Mouse (Mus musculus) C2C12 (cell line): ENCODE results near the gene Lrrc75b. TPM values are rescaled to one million over a fixed set of nuclear protein-coding genes. Genes with fewer than 3 reads are reported as not detected.

Experiments used
- H3K27me3 ChIP-seq: one replicate; pipeline ENCODE4 v1.6.1; 2011; ENCODE audit not compliant: control insufficient read depth, insufficient read depth, insufficient read length
- H3K36me3 ChIP-seq: one replicate; pipeline ENCODE4 v1.6.1; 2011; ENCODE audit not compliant: control insufficient read depth, insufficient read depth
- H3K4me3 ChIP-seq: one replicate; pipeline ENCODE4 v1.5.1; 2011; ENCODE audit warnings: mild to moderate bottlenecking, control low read depth; ENCODE audit not compliant: poor library complexity, insufficient read depth, severe bottlenecking
- H3K79me2 ChIP-seq: one replicate; pipeline ENCODE4 v1.6.1; 2011; ENCODE audit not compliant: control insufficient read depth, insufficient read depth
- H3K79me3 ChIP-seq: one replicate; pipeline ENCODE4 v1.6.1; 2011; ENCODE audit warnings: low read depth, control low read depth
- H3ac ChIP-seq: one replicate; pipeline ENCODE3; 2011; ENCODE audit warnings: low read depth; ENCODE audit not compliant: control insufficient read depth, insufficient read length
- CEBPB ChIP-seq: IDR thresholded peaks from one replicate; pipeline ENCODE4 v1.6.1; 2011; ENCODE audit warnings: low read depth, mild to moderate bottlenecking, control low read depth, moderate library complexity
- CTCF ChIP-seq: IDR thresholded peaks from one replicate; pipeline ENCODE4 v1.5.1; 2011; ENCODE audit not compliant: control insufficient read depth, insufficient read depth, insufficient read length
- FOSL1 ChIP-seq: IDR thresholded peaks from one replicate; pipeline ENCODE4 v1.8.0; 2011; ENCODE audit warnings: mild to moderate bottlenecking, low read length; ENCODE audit not compliant: poor library complexity, insufficient read depth, severe bottlenecking
- MAX ChIP-seq: IDR thresholded peaks from one replicate; pipeline ENCODE4 v1.6.1; 2011; ENCODE audit warnings: mild to moderate bottlenecking, control low read depth
- MYOD1 ChIP-seq: IDR thresholded peaks from one replicate; pipeline ENCODE4 v1.6.1; 2011; ENCODE audit warnings: low read depth; ENCODE audit not compliant: control insufficient read depth, insufficient read length
- MYOG ChIP-seq: IDR thresholded peaks from one replicate; pipeline ENCODE4 v1.6.1; 2011; ENCODE audit not compliant: control insufficient read depth, insufficient read length; ENCODE audit errors: extremely low read depth
- USF1 ChIP-seq: IDR thresholded peaks from one replicate; pipeline ENCODE4 v1.6.1; 2011; ENCODE audit warnings: low read depth, mild to moderate bottlenecking, control low read depth, moderate library complexity
- polyA plus RNA-seq: library from polyadenylated mRNA; unstranded; fragments of >200 nt; fragmentation: generic; extraction: Trizol; gene quantifications from one replicate; pipeline ENCODE4 v1.2.1, GENCODE M21; 2012; ENCODE audit warnings: missing spikeins

Gene Lrrc75b
- polyA plus RNA-seq, 1 experiment = 3.8 TPM

DNA sequence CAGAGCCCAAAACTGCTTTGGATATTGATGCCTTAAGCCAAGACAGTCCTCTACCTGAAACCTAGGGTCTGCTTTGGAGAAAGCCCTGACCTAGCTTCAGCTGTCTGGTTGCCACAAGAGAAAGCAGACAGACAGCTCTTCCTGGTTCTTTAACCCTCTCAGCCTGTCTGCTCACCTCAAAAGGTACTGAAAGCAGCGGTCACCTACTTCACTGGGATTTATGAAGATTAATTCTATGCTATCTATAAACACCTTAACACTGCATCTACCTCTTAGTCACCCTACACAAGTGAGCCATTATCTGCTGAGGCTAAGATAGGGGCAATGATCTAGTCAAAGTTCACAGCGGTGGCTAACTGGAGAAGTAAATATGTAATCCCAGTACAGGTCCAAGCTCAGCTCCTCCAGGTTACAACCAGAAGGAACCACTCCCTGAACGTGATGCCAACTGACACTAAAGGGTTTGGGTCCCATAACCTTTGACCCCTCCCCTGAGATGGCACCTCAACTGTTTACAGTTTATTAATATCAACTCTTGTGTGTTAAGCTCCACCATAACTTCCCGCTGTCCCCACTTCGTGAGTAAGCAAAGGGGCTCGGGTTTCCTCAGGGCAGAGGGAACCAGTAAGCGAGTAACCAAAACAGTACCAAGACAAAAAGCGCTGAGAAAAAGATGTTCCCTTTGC, 43.9 kb downstream of the Lrrc75b start:
- Histone ChIP-seq H3K27me3 (no peaks in the 10 kb centered on the region), H3K79me2 (peaks cover 71% of the 10 kb centered on the region), H3K4me3 (peak overlapping the region; percentile 97), H3K79me3 (peaks cover 43% of the 10 kb centered on the region), H3ac (peak overlapping the region; percentile 35), H3K36me3 (peaks cover 31% of the 10 kb centered on the region)
- no peak for TF ChIP-seq FOSL1

DNA sequence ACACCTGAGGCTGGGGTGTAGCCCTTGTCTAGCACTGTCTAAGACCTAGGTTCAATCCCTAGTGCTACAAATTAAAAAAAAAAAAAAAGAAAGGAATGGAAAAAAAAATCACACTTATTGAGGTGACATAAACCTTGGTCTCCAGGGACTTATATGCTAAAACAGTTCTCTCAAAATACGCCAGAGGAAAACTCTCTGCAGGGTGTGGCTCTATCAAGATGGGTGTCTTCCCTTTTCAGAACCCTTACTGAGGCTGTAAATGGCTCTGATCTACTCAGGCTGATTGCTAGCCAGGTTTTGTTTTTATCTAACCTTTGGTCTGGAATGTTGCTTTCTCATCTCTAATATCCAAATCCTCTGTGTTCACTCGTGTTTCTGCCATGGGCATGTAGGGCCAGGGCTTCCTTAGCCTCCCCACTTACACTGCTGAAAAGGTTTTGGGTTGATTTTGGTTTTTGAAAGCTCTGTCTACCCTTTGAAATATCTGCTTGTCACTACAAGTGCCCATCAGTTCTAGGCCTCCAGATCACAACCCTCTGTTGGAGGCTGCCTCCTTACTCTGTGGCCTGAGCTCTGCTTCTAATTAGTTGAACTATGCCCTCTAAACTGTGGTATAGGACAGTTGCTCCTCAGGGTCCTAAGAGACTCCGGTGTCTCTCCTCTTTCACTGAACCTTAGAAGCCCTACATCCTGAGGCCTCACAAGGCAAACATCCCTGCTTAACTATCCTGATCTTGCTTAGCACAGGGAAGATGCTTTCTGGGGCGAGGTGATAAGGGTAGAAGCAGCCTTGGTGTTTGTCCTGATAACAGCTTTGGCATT, 44.7 kb downstream of the Lrrc75b start:
- Histone ChIP-seq H3K79me3 (peaks cover 36% of the 10 kb centered on the region), H3K36me3 (peaks cover 31% of the 10 kb centered on the region), H3K4me3 (no peak overlapping the region), H3K27me3 (no peaks in the 10 kb centered on the region), H3ac (no peak overlapping the region), H3K79me2 (peaks cover 63% of the 10 kb centered on the region)
- TF ChIP-seq CEBPB (no peak), MYOG (no peak), FOSL1 (no peak), USF1 (no peak), MAX (no peak), MYOD1 (no peak), CTCF (no peak)

DNA sequence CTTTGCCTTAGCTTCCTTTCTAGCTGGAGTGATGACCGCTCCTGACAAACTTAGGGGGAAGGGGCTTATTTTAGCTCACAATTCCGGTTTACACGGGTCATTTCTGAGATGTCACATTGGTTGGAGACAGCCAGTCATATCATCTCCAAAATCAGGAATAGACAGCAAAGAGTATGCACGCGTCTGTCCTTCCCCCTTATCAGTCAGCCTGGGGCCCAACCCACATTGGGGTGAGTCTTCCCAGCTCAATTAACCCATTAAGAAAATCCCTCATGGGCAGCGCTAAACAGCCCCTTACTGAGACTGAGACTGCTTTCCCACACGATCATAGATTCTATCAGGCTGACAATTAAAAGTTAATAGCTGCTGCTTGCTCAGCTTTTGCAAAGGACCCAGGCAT, 45.8 kb downstream of the Lrrc75b start:
- TF ChIP-seq FOSL1 = no peak
- TF ChIP-seq MAX = no peak
- no peak for TF ChIP-seq CEBPB
- no peak for TF ChIP-seq MYOD1
- no peak for TF ChIP-seq CTCF
- no peak for TF ChIP-seq MYOG
- no peak for TF ChIP-seq USF1

DNA sequence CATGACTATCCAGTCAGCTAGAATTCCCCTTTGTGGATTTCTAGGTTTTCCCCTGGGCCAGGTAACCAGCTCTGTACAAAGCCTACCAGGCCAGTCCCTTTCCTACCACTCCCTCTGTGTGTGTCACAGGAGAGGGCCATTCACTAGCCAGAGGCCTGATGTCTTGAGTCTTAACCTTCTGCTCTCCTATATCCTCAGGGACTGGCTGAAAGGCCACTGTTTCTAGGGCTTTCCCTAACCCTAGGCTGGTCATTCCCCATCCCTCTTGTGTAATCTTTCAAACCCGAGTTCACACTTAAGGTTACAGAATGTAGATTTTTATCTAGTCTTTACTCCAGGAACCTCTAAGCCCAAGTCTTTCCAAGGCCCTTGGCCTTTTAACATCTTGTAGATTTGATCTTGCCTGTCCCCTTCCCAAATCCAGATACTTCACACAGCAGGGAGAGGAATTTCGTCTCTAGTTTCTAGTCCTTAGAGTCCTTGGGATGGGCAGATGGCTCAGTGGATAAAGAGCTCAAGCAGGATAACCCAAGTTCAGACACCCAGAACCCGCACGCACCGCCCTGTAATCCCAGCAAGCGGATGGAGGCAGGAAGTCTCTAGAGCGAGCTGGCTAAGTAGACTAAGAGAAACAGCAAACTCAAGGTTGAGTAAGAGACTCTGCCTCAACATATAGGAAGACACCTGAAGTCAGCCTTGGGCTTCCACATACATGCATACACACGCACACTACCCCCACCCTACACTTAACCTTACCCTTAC, 46.6 kb downstream of the Lrrc75b start:
- TF ChIP-seq FOSL1 (no peak), MYOD1 (no peak), USF1 (no peak), CTCF (no peak), MAX (no peak), MYOG (no peak)
- no peak overlapping the region for H3ac ChIP-seq
- H3K79me3 ChIP-seq = peaks cover 16% of the 10 kb centered on the region
- H3K27me3 ChIP-seq = no peaks in the 10 kb centered on the region
- H3K79me2 ChIP-seq = peaks cover 44% of the 10 kb centered on the region
- no peak overlapping the region for H3K4me3 ChIP-seq
- H3K36me3 ChIP-seq = peaks cover 32% of the 10 kb centered on the region

More for the DNA sequence above, 45.8 kb downstream of the Lrrc75b start:
- H3K4me3 ChIP-seq = no peak overlapping the region
- H3K79me3 ChIP-seq = peaks cover 25% of the 10 kb centered on the region
- H3K27me3 ChIP-seq = no peaks in the 10 kb centered on the region
- H3K79me2 ChIP-seq = peaks cover 52% of the 10 kb centered on the region
- peaks cover 31% of the 10 kb centered on the region for H3K36me3 ChIP-seq
- no peak overlapping the region for H3ac ChIP-seq

DNA sequence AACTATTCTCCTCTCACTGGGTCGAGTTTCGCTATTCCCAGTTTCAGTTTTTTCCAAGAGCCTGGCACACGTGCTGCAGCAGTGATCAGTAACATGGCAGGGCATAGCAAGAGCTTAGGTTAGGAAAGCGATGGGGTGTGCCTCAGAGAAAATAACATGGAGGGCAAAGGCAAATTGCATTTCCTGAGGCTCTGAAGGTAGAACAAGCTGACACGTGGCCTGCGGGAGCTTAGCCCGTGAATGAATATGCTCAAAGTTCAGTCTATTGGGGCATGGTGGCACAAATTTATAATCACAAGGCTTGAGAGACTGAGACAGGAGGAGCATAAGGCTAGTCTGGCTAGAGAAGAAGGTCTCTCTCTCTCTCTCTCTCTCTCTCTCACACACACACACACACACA, 47.3 kb downstream of the Lrrc75b start:
- peaks cover 37% of the 10 kb centered on the region for H3K79me2 ChIP-seq
- no peaks in the 10 kb centered on the region for H3K27me3 ChIP-seq
- peaks cover 10% of the 10 kb centered on the region for H3K79me3 ChIP-seq
- H3K4me3 ChIP-seq = no peak overlapping the region
- H3ac ChIP-seq = no peak overlapping the region
- peaks cover 39% of the 10 kb centered on the region for H3K36me3 ChIP-seq
- TF ChIP-seq MYOD1 (no peak), USF1 (no peak), MYOG (no peak), FOSL1 (no peak), CEBPB (no peak), MAX (no peak), CTCF (no peak)
